Mouse (Mus musculus) forebrain, postnatal 0 days (tissue): ENCODE measurements at regions not wholly inside any gene's neighbourhood (a gene's known extent, or its start where the extent isn't known, plus 50 kb on each side); places are given as distances from the start of the nearest gene placed in this dataset.

Experiments used
- ATAC-seq: fragments of 200-750 bp; cut with Nextera tagmentation; 2 replicates; pipeline ENCODE4 v1.8.0; 2017; ENCODE audit warnings: mild to moderate bottlenecking, moderate library complexity
- DNase-seq: peaks from one replicate; pipeline ENCODE4 v3.0.0-alpha.2; 2015
- H3K27ac ChIP-seq: fragments of 300-500 bp; sonication (generic); 2 replicates; pipeline ENCODE4 v1.5.1; 2014; ENCODE audit warnings: low read depth, mild to moderate bottlenecking, antibody characterized with exemption, low read length, moderate library complexity, mixed read lengths
- H3K27me3 ChIP-seq: fragments of 300-500 bp; sonication (generic); 2 replicates; pipeline ENCODE4 v1.6.1; 2014; ENCODE audit warnings: mild to moderate bottlenecking, low read length, mixed read lengths; ENCODE audit not compliant: insufficient read depth
- H3K36me3 ChIP-seq: fragments of 300-500 bp; sonication (generic); 2 replicates; pipeline ENCODE4 v1.6.1; 2014; ENCODE audit warnings: mild to moderate bottlenecking, moderate library complexity; ENCODE audit not compliant: insufficient read depth
- H3K4me1 ChIP-seq: fragments of 300-500 bp; sonication (generic); 2 replicates; pipeline ENCODE4 v1.6.1; 2014; ENCODE audit warnings: antibody characterized with exemption; ENCODE audit not compliant: insufficient read depth
- H3K4me2 ChIP-seq: fragments of 300-500 bp; sonication (generic); 2 replicates; pipeline ENCODE4 v1.6.1; 2014; ENCODE audit warnings: low read depth, mild to moderate bottlenecking, moderate library complexity
- H3K4me3 ChIP-seq: fragments of 300-500 bp; sonication (generic); 2 replicates; pipeline ENCODE4 v1.5.1; 2014; ENCODE audit warnings: low read depth, low read length, mixed read lengths
- H3K9ac ChIP-seq: fragments of 300-500 bp; sonication (generic); 2 replicates; pipeline ENCODE4 v1.6.1; 2014; ENCODE audit warnings: mild to moderate bottlenecking
- H3K9me3 ChIP-seq: fragments of 300-500 bp; sonication (generic); 2 replicates; pipeline ENCODE4 v1.6.1; 2016; ENCODE audit warnings: low read length
- CTCF ChIP-seq: sonication (generic); IDR thresholded peaks from 2 replicates; pipeline ENCODE4 v1.5.1; 2016; ENCODE audit warnings: antibody characterized with exemption, control low read depth, low read depth
- WGBS: fragments of 180-500 bp; shearing (Covaris S2); extraction: QIAGEN DNeasy Blood & Tissue Kit; methylation state at CpG from one replicate; pipeline ENCODE4 v1.1.7; 2014; 5-methylcytosine and 5-hydroxymethylcytosine counted together

GRCm38 (mm10) chr15:59880426-59880825, 136.0 kb downstream of the 4933412E24Rik start:
- Histone ChIP-seq H3K27ac (no peak overlapping the region), H3K9me3 (no peaks in the 10 kb centered on the region), H3K4me2 (no peak overlapping the region), H3K4me1 (no peaks in the 10 kb centered on the region), H3K4me3 (no peak overlapping the region), H3K9ac (no peak overlapping the region), H3K36me3 (no peaks in the 10 kb centered on the region), H3K27me3 (no peaks in the 10 kb centered on the region)
- ATAC-seq (no peak), DNase-seq (no peak)
- WGBS, result 74% methylated on average over 5 of the region's 5 CpGs
- no peak for TF ChIP-seq CTCF

GRCm38 (mm10) chr15:59879311-59879710, 137.1 kb downstream of the 4933412E24Rik start:
- no peak overlapping the region for H3K4me3 ChIP-seq
- no peak overlapping the region for H3K9ac ChIP-seq
- H3K36me3 ChIP-seq, result no peaks in the 10 kb centered on the region
- TF ChIP-seq CTCF, result peak; percentile 13; the same call in 1 of the 2 replicates
- H3K4me2 ChIP-seq, result no peak overlapping the region
- H3K9me3 ChIP-seq, result no peaks in the 10 kb centered on the region
- no peak overlapping the region for H3K27ac ChIP-seq
- ATAC-seq, result no peak
- no peak for DNase-seq
- H3K4me1 ChIP-seq, result no peaks in the 10 kb centered on the region
- no peaks in the 10 kb centered on the region for H3K27me3 ChIP-seq
- 91% methylated on average over 4 of the region's 4 CpGs for WGBS

GRCm38 (mm10) chr15:59876279-59876742, 140.1 kb downstream of the 4933412E24Rik start:
- 31% methylated on average over 7 of the region's 7 CpGs for WGBS
- peak; percentile 41 for TF ChIP-seq CTCF
- peak; percentile 62 for ATAC-seq

GRCm38 (mm10) chr15:59866701-59867100, 149.7 kb downstream of the 4933412E24Rik start:
- WGBS, result 92% methylated on average over 8 of the region's 8 CpGs
- Histone ChIP-seq H3K27ac (no peak overlapping the region), H3K36me3 (no peaks in the 10 kb centered on the region), H3K4me1 (no peaks in the 10 kb centered on the region), H3K9ac (no peak overlapping the region), H3K9me3 (no peaks in the 10 kb centered on the region), H3K4me3 (no peak overlapping the region), H3K27me3 (no peaks in the 10 kb centered on the region; the same call in 1 of the 2 replicates), H3K4me2 (no peak overlapping the region)
- DNase-seq (no peak), ATAC-seq (no peak)
- no peak for TF ChIP-seq CTCF

More at GRCm38 (mm10) chr15:59876279-59876742, 140.1 kb downstream of the 4933412E24Rik start:
- H3K9ac ChIP-seq, result peak overlapping the region; percentile 33; the same call in 1 of the 2 replicates
- H3K4me1 ChIP-seq, result no peaks in the 10 kb centered on the region
- no peaks in the 10 kb centered on the region for H3K9me3 ChIP-seq
- H3K4me2 ChIP-seq, result 0 out of 2 replicates have a peak overlapping the region, but pooled peaks have one; percentile 8
- H3K36me3 ChIP-seq, result no peaks in the 10 kb centered on the region
- H3K4me3 ChIP-seq, result no peak overlapping the region
- 0 out of 2 replicates have a peak overlapping the region, but pooled peaks have one; percentile 17 for H3K27ac ChIP-seq
- no peaks in the 10 kb centered on the region for H3K27me3 ChIP-seq
- peak; percentile 82 for DNase-seq

GRCm38 (mm10) chr15:59864746-59865499, 151.5 kb downstream of the 4933412E24Rik start:
- ATAC-seq, result no peak
- no peak overlapping the region for H3K9ac ChIP-seq
- H3K9me3 ChIP-seq, result no peaks in the 10 kb centered on the region
- H3K27me3 ChIP-seq, result no peaks in the 10 kb centered on the region; the same call in 1 of the 2 replicates
- 53% methylated on average over 18 of the region's 18 CpGs for WGBS
- H3K4me1 ChIP-seq, result no peaks in the 10 kb centered on the region
- TF ChIP-seq CTCF, result peak; percentile 77
- no peak overlapping the region for H3K27ac ChIP-seq
- no peak overlapping the region for H3K4me3 ChIP-seq
- H3K4me2 ChIP-seq, result no peak overlapping the region
- no peaks in the 10 kb centered on the region for H3K36me3 ChIP-seq
- peak; percentile 71 for DNase-seq

- H3K36me3 ChIP-seq, result no peaks in the 10 kb centered on the region
- no peaks in the 10 kb centered on the region for H3K27me3 ChIP-seq
- H3K4me2 ChIP-seq, result no peak overlapping the region
- 0 out of 2 replicates have a peak, but pooled peaks cover 3% of the 10 kb centered on the region for H3K9me3 ChIP-seq
- ATAC-seq, result no peak
- TF ChIP-seq CTCF, result no peak
- H3K4me1 ChIP-seq, result no peaks in the 10 kb centered on the region
- DNase-seq, result no peak
- 54% methylated on average over 12 of the region's 12 CpGs for WGBS
- H3K4me3 ChIP-seq, result no peak overlapping the region
- H3K9ac ChIP-seq, result no peak overlapping the region
- no peak overlapping the region for H3K27ac ChIP-seq
Observed at GRCm38 (mm10) chr15:59852271-59853000, 164.0 kb downstream of the 4933412E24Rik start.
